Mouse (Mus musculus) forebrain, postnatal 0 days (tissue): ENCODE results near the gene Srpk2. TPM values are rescaled to one million over a fixed set of nuclear protein-coding genes. Genes with fewer than 3 reads are reported as not detected.

Source experiments
- ATAC-seq: fragments of 200-750 bp; cut with Nextera tagmentation; 2 replicates; pipeline ENCODE4 v1.8.0; 2017; ENCODE audit warnings: mild to moderate bottlenecking, moderate library complexity
- DNase-seq: peaks from one replicate; pipeline ENCODE4 v3.0.0-alpha.2; 2015
- H3K27ac ChIP-seq: fragments of 300-500 bp; sonication (generic); 2 replicates; pipeline ENCODE4 v1.5.1; 2014; ENCODE audit warnings: low read depth, mild to moderate bottlenecking, antibody characterized with exemption, low read length, moderate library complexity, mixed read lengths
- H3K27me3 ChIP-seq: fragments of 300-500 bp; sonication (generic); 2 replicates; pipeline ENCODE4 v1.6.1; 2014; ENCODE audit warnings: mild to moderate bottlenecking, low read length, mixed read lengths; ENCODE audit not compliant: insufficient read depth
- H3K36me3 ChIP-seq: fragments of 300-500 bp; sonication (generic); 2 replicates; pipeline ENCODE4 v1.6.1; 2014; ENCODE audit warnings: mild to moderate bottlenecking, moderate library complexity; ENCODE audit not compliant: insufficient read depth
- H3K4me1 ChIP-seq: fragments of 300-500 bp; sonication (generic); 2 replicates; pipeline ENCODE4 v1.6.1; 2014; ENCODE audit warnings: antibody characterized with exemption; ENCODE audit not compliant: insufficient read depth
- H3K4me2 ChIP-seq: fragments of 300-500 bp; sonication (generic); 2 replicates; pipeline ENCODE4 v1.6.1; 2014; ENCODE audit warnings: low read depth, mild to moderate bottlenecking, moderate library complexity
- H3K4me3 ChIP-seq: fragments of 300-500 bp; sonication (generic); 2 replicates; pipeline ENCODE4 v1.5.1; 2014; ENCODE audit warnings: low read depth, low read length, mixed read lengths
- H3K9ac ChIP-seq: fragments of 300-500 bp; sonication (generic); 2 replicates; pipeline ENCODE4 v1.6.1; 2014; ENCODE audit warnings: mild to moderate bottlenecking
- H3K9me3 ChIP-seq: fragments of 300-500 bp; sonication (generic); 2 replicates; pipeline ENCODE4 v1.6.1; 2016; ENCODE audit warnings: low read length
- CTCF ChIP-seq: sonication (generic); IDR thresholded peaks from 2 replicates; pipeline ENCODE4 v1.5.1; 2016; ENCODE audit warnings: antibody characterized with exemption, control low read depth, low read depth
- WGBS: fragments of 180-500 bp; shearing (Covaris S2); extraction: QIAGEN DNeasy Blood & Tissue Kit; methylation state at CpG from one replicate; pipeline ENCODE4 v1.1.7; 2014; 5-methylcytosine and 5-hydroxymethylcytosine counted together
- polyA plus RNA-seq: library from polyadenylated mRNA; unstranded; fragments of >200 nt; fragmentation: Nextera tagmentation; extraction: Ambion mirVana; gene quantifications from 2 replicates; pipeline ENCODE4 v1.2.1, GENCODE M21; 2015
- total RNA-seq: library from RNA; depleted of rRNA; stranded (reverse); fragments of >200 nt; gene quantifications from 2 replicates; pipeline ENCODE4 v1.2.3, GENCODE M21; 2014

The Srpk2 gene
- total and polyA plus RNA-seq, 2 experiments from 2014 or later: 88.8 to 144 TPM

DNA sequence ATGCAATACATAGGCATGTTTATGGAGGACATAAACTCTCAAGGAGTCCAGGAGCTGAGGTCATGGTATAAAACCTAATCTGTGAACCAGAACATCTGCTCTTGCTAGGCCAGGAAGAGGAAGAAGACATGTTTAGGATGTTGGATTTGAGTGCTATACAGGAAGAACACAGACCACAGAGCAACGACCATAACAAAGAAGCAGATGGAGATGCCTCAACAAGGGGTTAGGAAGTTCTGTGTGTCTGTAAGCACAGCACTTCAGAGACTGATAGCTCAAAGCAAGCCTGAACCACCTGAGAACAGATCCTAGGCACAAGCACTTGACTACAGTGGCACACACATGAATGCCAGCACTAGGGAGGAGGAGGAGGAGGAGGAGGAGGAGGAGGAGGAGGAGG, 52.9 kb downstream of the Srpk2 start:
- WGBS: 53% methylated on average over 1 of the region's 1 CpGs
- no peaks in the 10 kb centered on the region; the same call in 1 of the 2 replicates for H3K4me1 ChIP-seq
- no peak overlapping the region for H3K4me3 ChIP-seq
- no peaks in the 10 kb centered on the region for H3K27me3 ChIP-seq
- ATAC-seq: no peak
- no peak for DNase-seq
- no peak for TF ChIP-seq CTCF
- no peaks in the 10 kb centered on the region for H3K36me3 ChIP-seq
- H3K9me3 ChIP-seq: no peaks in the 10 kb centered on the region
- no peak overlapping the region for H3K4me2 ChIP-seq
- H3K9ac ChIP-seq: no peak overlapping the region
- H3K27ac ChIP-seq: no peak overlapping the region

DNA sequence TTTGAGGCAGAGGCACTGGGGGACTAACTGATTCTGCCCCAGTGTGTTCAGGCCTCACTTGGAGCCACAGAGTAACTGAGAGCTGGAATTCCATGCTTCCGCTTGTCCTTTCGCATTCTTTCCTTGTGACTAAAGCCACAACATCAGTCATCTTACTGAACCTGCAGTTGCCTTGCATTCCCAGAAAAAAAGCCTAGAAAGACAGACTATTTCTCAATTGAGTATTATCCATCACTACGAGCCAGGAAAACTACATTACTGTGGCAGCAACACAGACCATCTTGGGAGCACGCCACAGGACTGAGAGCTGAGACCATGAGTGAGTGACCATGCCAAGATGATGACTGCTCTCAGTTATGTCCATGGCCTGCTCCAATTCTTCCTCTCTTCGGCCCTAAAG, 57.2 kb downstream of the Srpk2 start:
- Histone ChIP-seq H3K36me3 (no peaks in the 10 kb centered on the region), H3K27me3 (no peaks in the 10 kb centered on the region), H3K4me1 (no peaks in the 10 kb centered on the region; the same call in 1 of the 2 replicates), H3K9me3 (no peaks in the 10 kb centered on the region), H3K9ac (no peak overlapping the region), H3K27ac (no peak overlapping the region), H3K4me2 (no peak overlapping the region), H3K4me3 (no peak overlapping the region)
- ATAC-seq (no peak), DNase-seq (no peak)
- 86% methylated on average over 5 of the region's 5 CpGs for WGBS
- no peak for TF ChIP-seq CTCF

DNA sequence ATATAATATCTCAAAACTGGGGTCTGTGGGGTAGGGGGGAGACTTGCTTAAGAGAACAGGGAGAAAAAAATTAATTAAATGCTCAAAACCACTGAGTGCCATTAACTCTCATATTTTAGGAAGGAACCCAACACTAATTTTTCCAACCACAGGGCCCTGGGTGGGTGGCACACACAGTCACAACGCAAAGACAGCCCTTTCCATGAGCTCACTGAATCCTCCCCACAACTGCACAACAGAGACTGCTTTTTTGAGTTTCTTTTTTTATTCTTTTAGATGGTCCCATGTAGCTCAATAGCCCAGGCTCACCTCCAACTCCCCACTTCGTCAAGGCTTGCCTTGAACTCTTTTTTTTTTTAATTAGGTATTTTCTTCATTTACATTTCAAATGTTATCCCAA, 58.2 kb downstream of the Srpk2 start:
- no peak for ATAC-seq
- TF ChIP-seq CTCF: no peak

DNA sequence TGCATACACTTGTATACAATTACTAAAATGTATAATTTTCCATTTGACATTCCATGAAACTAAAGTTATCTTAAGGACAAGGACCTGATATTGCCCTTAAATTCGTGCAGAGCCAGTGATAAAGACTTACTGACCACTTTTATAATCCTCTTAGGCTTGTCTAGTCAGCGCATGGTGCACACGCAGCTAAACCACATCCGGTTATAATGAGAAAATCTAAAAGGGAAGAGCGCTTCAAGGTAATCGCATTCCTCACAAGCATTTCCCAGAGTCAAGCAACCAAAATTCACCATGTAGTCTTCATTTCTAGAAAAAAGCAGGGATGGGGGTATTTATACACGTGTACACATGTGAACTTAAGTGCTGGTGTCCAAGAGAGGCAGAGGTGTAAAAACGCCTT, 63.8 kb downstream of the Srpk2 start:
- no peak overlapping the region for H3K4me3 ChIP-seq
- no peak for TF ChIP-seq CTCF
- no peak overlapping the region for H3K9ac ChIP-seq
- no peak overlapping the region for H3K27ac ChIP-seq
- ATAC-seq (no peak), DNase-seq (no peak)
- no peaks in the 10 kb centered on the region for H3K9me3 ChIP-seq
- H3K4me2 ChIP-seq: no peak overlapping the region
- H3K27me3 ChIP-seq: no peaks in the 10 kb centered on the region
- no peaks in the 10 kb centered on the region for H3K36me3 ChIP-seq
- no peaks in the 10 kb centered on the region for H3K4me1 ChIP-seq
- WGBS: 84% methylated on average over 8 of the region's 8 CpGs

More for the DNA sequence above, 58.2 kb downstream of the Srpk2 start:
- Histone ChIP-seq H3K27me3 (no peaks in the 10 kb centered on the region), H3K9ac (no peak overlapping the region), H3K4me3 (no peak overlapping the region), H3K36me3 (no peaks in the 10 kb centered on the region), H3K4me1 (no peaks in the 10 kb centered on the region; the same call in 1 of the 2 replicates), H3K27ac (no peak overlapping the region), H3K4me2 (no peak overlapping the region), H3K9me3 (no peaks in the 10 kb centered on the region)
- 26% methylated on average over 2 of the region's 2 CpGs for WGBS
- DNase-seq: no peak

DNA sequence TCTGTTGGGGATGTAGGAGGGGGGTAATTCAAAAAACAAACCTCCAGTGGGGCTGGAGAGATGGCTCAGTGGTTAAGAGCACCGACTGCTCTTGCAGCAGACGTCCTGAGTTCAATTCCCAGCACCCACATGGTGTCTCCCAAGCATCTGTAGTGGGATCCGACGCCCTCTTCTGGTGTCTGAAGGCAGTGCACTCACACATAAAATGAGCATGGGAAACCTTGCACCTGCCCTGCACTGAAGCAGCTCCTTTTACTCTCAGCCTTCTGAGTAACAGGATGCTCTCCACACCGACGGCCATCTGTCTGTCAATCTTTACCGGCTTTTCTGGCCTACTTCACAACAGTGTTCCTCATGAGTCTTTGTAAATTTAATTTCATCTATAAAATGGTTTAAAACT, 65.8 kb downstream of the Srpk2 start:
- no peaks in the 10 kb centered on the region for H3K27me3 ChIP-seq
- no peak overlapping the region for H3K9ac ChIP-seq
- H3K36me3 ChIP-seq: no peaks in the 10 kb centered on the region
- DNase-seq (no peak), ATAC-seq (no peak)
- no peaks in the 10 kb centered on the region for H3K9me3 ChIP-seq
- TF ChIP-seq CTCF: 0 out of 2 replicates have a peak, but pooled peaks have one; percentile 20
- H3K4me1 ChIP-seq: peaks cover 12% of the 10 kb centered on the region
- no peak overlapping the region for H3K27ac ChIP-seq
- no peak overlapping the region for H3K4me3 ChIP-seq
- no peak overlapping the region for H3K4me2 ChIP-seq
- WGBS: 92% methylated on average over 7 of the region's 7 CpGs

DNA sequence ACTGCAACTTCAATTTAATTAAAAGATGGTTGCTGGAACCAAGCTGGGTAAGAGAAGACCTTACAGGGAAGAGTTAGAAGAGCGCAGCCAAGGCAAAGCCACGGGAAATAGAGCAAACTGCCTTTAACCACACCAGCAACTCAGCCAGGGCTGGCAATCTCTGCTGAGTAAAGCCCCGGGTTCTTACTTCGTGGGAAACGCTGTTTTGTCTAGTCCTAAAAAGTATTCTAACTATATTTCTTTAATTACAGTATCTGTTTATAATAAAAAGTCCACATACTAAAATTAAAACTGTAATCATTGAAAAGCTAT, 67.4 kb downstream of the Srpk2 start:
- WGBS: 4% methylated on average over 5 of the region's 5 CpGs
- ATAC-seq: no peak

DNA sequence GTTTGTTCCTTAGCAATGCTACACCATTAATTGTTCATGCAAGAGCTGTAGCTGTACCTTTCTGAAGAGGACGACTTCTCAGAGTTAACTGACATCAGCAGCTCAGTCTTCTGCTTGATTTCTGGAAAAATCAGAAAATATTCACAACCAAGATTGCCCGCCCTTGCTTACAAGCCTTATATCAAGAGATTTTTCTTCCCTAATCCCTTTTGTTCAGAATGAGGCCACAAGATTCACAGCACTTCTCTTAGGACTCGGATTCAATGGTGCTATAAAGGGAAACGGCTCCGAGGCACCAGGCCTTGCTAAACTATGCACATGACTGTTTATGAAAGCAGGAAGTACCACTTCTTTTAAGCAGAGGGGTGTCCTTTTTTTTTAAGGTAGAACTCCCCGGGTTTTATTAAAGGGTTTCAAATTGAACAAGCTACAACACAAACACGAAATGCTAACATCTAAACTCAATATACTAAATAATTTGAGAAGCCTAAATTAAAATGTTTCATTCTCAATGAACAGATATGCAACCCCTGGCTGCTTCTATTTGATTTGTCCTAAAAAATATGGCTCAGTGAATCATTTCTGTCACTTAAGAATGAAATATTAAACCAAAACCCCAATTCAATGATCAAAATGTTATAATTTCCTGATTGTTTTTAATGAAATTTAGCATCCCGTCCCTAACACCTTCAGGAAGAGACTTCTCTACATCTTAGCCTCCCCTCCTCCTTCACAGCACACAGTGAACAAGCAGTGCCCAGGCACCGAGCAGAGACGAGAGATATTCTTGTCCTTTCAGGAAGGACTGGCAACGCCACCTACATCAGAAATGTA, 67.9 kb downstream of the Srpk2 start:
- Histone ChIP-seq H3K9ac (peak overlapping the region; percentile 74), H3K27ac (peak overlapping the region; percentile 89), H3K27me3 (no peaks in the 10 kb centered on the region), H3K4me3 (peak overlapping the region; percentile 53), H3K36me3 (no peaks in the 10 kb centered on the region), H3K9me3 (no peaks in the 10 kb centered on the region), H3K4me2 (peak overlapping the region; percentile 68), H3K4me1 (peaks cover 12% of the 10 kb centered on the region)
- WGBS: 2% methylated on average over 11 of the region's 11 CpGs
- TF ChIP-seq CTCF: peak; percentile 51
- DNase-seq (peak; percentile 88), ATAC-seq (peak; percentile 95)

More for the DNA sequence above, 67.4 kb downstream of the Srpk2 start:
- Histone ChIP-seq H3K27me3 (no peaks in the 10 kb centered on the region), H3K27ac (peak overlapping the region; percentile 89), H3K9ac (peak overlapping the region; percentile 74), H3K4me2 (peak overlapping the region; percentile 68), H3K9me3 (no peaks in the 10 kb centered on the region), H3K4me3 (peak overlapping the region; percentile 53), H3K36me3 (no peaks in the 10 kb centered on the region), H3K4me1 (peaks cover 12% of the 10 kb centered on the region)
- no peak for TF ChIP-seq CTCF
- no peak for DNase-seq
